ENCODE assay signal across 21 mouse cellular contexts in genomic region chr8:82840963-82841362, GRCm38 (mm10). TPM values are rescaled to one million over a fixed set of nuclear protein-coding genes. Genes with fewer than 3 reads are reported as not detected.
"Had no signal": no experiment of that assay in that cellular context is flagged by ENCODE, and none has a peak within 500 bp of the region (broad histone marks: within the 10 kb centered on the region; RNA-seq: fewer than 3 reads in every experiment).

No protein-coding gene starts in this region.

- DNase-seq: gastrocnemius, adult 2 months; gastrocnemius, postnatal 10 days; gastrocnemius, postnatal 25 days; heart, adult 2 months; heart, postnatal 4 days; kidney, adult 18-20 months; kidney, adult 8-10 months; kidney, postnatal 10 days; layer of hippocampus, adult 9-11 months; layer of hippocampus, postnatal 36 days; left cerebral cortex, postnatal 4 days had no signal

- H3K4me2 ChIP-seq: heart, embryonic 11.5 days; hindbrain, embryonic 12.5 days; hindbrain, embryonic 14.5 days; intestine, embryonic 15.5 days; limb, embryonic 13.5 days; limb, embryonic 15.5 days; liver, embryonic 12.5 days had no signal

- H3K9me3 ChIP-seq: hindbrain, embryonic 10.5 days; hindbrain, embryonic 12.5 days; intestine, embryonic 15.5 days; limb, embryonic 13.5 days; limb, embryonic 15.5 days; liver, embryonic 12.5 days had no signal

- H3K4me1 ChIP-seq: hindbrain, embryonic 10.5 days; hindbrain, embryonic 12.5 days; intestine, embryonic 15.5 days; limb, embryonic 13.5 days; limb, embryonic 15.5 days; liver, embryonic 12.5 days had no signal

- H3K9ac ChIP-seq: hindbrain, embryonic 12.5 days; hindbrain, embryonic 14.5 days; intestine, embryonic 15.5 days; limb, embryonic 13.5 days; limb, embryonic 15.5 days; liver, embryonic 12.5 days had no signal

- ATAC-seq: inflammation-experienced regulatory T-cells, adult 6 months; intestine, embryonic 15.5 days; intestine, postnatal 0 days; liver, embryonic 12.5 days had no signal

- H3K36me3 ChIP-seq: hindbrain, embryonic 10.5 days; hindbrain, embryonic 12.5 days; intestine, embryonic 15.5 days; limb, embryonic 13.5 days; limb, embryonic 15.5 days; liver, embryonic 12.5 days had no signal

- H3K27ac ChIP-seq: gastrocnemius, adult 2 months; heart, adult 2 months; hindbrain, embryonic 10.5 days; hindbrain, embryonic 12.5 days; hindbrain, embryonic 14.5 days; intestine, embryonic 15.5 days; limb, embryonic 13.5 days; limb, embryonic 15.5 days; liver, embryonic 12.5 days had no signal

- H3K4me3 ChIP-seq: gastrocnemius, adult 2 months; heart, adult 2 months; hindbrain, embryonic 10.5 days; hindbrain, embryonic 12.5 days; intestine, embryonic 15.5 days; limb, embryonic 13.5 days; limb, embryonic 15.5 days; liver, embryonic 12.5 days had no signal

- H3K27me3 ChIP-seq: hindbrain, embryonic 12.5 days; intestine, embryonic 15.5 days; limb, embryonic 13.5 days; limb, embryonic 15.5 days; liver, embryonic 12.5 days had no signal

RNA-seq across cellular contexts. Expression of gene Rnf150, which starts 22.2 kb away (rescaled TPM):
- polyA plus RNA-seq: inflammation-experienced regulatory T-cells, adult 6 months had no signal
